Mouse (Mus musculus): Measurements from ENCODE around the gene Abcc6.

- TF ChIP-seq CTCF (IDR thresholded peaks at IDR 0.05; ENCODE audit: low read depth) = no peak
- TF ChIP-seq EP300 (IDR thresholded peaks at IDR 0.05; ENCODE audit: low read depth) = no peak
These were observed 112.2 kb downstream of the Abcc6 start for GRCm38 (mm10) chr7:45917926-45918325.
